Mouse (Mus musculus): ENCODE results near the gene Efcab11. TPM values are rescaled to one million over a fixed set of nuclear protein-coding genes. Genes with fewer than 3 reads are reported as not detected.

The Efcab11 gene
- total RNA-seq, 2 experiments from 2014 or later: not detected

GRCm38 (mm10) chr12:99752986-99753385 lies 131.3 kb downstream of the Efcab11 start:
- no peak for DNase-seq

DNA sequence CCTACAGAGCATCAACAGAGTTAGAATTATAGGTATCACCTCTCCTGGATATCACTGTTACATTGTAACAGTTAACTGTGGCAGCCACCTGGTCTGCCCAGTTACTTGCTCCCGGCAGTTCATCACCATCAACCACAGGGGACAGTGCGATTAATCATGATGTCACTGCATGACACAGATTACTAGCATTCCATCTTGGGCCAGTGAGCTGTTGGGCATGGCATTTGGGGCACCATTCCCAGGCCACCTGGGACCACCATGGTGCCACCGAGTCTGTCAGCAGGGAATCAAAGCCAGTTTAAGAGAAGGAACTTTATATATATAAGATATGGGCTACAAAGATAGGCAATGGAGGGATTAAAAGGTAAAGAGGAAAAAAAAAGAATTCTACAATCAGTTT lies 134.8 kb downstream of the Efcab11 start:
- DNase-seq: no peak

DNA sequence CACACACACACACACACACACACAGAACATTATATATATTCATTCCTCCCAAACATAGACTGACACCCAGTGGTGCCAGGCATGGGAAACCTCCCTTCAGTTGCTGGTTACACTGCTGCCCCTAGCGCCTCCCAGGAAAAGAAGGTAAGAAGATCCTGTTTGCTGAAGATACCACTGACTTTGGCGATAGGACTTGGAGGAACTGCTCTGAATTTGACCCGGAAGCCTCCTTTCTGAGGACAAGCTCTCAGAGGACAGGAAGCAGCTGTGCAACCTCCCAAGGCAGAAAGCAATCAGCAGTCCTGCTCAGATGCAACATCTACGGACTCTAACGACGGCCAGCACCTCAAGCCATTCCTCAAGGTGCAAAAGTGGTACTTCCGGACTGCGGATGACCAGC lies 142.6 kb downstream of the Efcab11 start:
- peak; percentile 5 for DNase-seq

DNA sequence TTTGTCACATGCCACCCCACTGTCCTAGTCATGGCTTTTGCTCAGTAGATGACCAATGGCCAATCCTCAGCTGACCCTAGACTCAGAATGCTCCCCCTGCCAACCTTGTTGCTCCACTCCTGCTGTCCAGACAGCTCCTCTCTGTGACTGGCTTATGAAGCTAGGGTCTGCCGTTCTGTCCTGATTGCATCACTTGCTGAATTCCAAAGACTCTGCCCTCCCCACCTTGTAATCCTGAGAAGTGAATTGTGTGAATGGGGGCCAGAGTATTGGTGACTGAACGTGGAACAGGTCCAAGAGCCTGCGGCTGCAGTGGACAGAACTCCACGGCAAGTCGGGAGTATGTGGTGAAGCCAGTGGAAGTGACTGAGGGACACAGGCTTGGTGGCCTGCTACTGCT lies 145.0 kb downstream of the Efcab11 start:
- peak; percentile 3 for DNase-seq

- peak; percentile 1 for DNase-seq
These were observed 146.0 kb downstream of the Efcab11 start for GRCm38 (mm10) chr12:99738256-99738655.

DNA sequence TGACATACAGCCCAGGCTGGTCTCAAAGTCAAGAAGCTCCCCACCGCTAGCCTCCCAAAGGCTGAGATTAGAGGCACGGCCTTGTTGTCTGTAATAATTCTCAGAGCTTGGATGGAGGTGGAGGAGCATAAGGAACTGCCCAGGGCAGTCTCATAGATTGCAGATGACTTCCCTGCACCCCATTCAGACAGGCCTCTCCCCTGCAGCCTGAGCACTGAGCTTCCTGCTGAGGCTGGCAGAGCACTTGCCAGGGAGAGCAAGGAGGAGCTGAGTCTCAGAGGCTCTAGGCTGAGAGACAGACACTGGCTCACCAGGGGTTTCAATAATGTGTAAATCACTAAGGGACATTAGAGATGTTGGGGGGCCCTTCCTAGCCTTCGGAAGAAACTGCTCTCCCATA lies 147.3 kb downstream of the Efcab11 start:
- peak; percentile 2 for DNase-seq

DNA sequence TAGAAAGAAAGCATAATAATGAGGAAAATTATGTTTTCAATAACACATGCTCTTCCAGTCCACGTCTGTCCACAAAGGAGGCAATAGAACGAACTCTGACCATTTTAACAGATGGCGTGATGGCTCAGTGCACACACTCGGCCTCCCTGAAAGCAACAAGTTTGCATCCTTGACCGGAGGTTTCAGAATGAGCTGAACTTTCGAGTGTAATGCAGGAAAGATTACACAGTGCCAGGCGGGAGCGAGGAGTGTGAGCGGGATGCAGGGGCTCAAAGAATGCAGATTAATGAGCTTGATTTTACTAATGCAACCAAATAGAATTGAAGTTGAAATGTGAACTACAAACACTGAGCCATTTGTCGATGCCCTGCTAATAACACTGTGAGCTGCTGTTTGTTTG lies 149.1 kb downstream of the Efcab11 start:
- peak; percentile 3 for DNase-seq

DNA sequence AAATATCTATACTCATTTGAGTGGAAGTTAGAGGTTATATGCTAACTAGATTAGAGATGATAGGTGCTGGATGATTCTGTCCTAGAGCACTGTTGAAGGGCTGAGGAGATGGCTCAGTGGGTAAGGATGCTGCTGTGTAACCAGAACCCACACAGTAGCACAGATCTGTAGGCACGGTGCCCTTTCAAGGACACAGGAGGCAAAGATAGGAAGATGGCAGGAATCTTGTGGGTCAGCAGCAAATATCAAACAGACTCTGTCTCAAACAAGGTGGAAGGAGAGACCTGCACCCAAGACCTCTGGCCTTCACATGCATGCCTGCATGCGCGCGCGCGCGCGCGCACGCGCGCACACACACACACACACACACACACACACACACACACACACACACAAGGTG lies 160.0 kb downstream of the Efcab11 start:
- DNase-seq: no peak

DNA sequence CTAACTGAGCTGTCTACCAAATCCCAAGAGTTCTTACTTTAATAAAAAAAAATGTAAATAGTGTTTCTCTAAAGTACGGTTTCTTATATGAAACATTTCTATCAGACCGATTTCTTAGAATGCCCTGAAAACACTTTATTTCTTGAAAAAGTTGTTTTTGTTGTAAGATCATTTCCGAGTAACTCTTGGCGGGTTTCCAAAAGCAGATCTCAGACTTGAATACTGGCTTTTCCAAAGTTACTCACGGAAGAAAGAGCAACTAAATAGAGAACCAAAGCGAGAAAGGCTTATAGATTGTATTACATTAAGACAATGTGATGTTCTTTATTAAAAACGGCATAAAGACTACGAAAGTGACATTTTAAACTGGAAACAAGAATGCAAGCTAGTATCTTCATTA lies 160.4 kb downstream of the Efcab11 start:
- no peak for DNase-seq

GRCm38 (mm10) chr12:99721318-99721717 lies 162.9 kb downstream of the Efcab11 start:
- peak; percentile 46 for DNase-seq

- DNase-seq: no peak
These were observed 164.5 kb downstream of the Efcab11 start for GRCm38 (mm10) chr12:99719777-99720176.

GRCm38 (mm10) chr12:99718161-99718560 lies 166.1 kb downstream of the Efcab11 start:
- DNase-seq: no peak

DNA sequence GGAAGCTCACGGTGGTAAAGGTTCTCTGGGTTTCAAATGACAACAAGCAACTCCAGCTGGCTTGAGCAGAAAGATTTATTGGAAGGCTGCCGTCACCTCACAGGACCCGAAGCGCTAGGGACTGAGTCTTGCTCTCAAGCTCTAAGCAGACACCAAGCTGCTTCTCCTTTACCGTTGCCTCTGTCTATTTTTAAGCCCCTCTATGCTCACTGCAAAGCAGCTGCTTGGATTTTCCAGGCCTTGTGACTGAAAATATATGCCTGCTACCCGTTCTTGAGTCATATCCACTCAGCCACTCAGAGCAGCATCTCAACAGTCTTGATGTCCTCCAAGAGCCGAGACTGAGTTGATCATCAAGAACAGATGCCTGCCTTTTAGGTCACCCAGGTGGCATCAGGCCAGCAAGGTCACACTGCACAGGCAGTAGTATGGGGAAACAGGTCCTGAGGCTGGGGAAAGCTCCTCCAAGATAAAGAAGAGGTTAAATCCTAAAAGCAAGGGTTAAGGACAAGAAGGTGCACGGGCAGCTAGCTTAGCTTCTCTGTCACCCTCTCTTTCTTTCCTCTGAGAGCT lies 168.1 kb downstream of the Efcab11 start:
- peak; percentile 83 for DNase-seq

DNA sequence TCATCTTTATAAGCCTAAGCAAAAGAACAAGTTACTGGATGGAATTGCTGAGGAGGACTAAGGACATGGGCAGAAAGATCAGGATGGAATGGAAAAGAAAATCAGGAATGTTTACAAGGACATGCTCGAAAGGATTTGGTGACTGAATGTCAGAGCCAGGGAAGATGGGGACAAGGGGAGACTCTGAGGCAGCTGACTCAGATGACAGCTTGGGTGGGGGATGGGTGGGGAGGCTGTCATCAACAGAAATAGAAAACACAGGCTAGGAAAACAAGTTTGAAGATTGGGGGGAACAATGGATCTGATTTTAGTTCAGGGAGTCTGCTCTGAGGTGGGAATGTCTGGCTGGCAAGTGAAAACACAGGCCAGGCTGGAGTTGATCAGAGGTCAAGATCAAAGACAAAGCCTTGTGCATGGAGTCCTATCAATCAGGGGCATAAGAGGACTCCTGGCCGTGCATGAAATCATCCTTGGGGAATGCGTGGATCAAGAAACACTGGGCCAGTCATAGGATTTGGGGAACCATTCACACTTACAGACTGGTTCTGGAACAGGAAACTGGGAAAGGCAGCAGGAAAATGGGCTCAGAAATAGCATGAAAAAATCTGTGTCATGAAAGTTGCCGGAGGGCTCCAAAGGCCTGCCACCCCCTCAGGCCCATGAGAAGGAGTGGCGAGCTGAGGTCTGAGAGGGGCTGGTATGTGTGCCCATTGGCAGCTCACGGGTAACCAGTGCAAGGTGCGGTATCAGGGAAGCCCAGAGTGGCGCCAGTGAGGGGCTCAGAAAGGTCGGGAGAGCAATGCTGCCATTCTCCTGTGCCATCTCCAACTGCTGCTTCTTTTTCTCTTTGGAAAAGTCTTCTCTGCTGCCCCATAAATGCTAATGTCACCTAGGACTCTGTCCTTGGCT lies 168.9 kb downstream of the Efcab11 start:
- DNase-seq: no peak

- DNase-seq: no peak
These were observed 172.0 kb downstream of the Efcab11 start for GRCm38 (mm10) chr12:99712214-99712613.

- DNase-seq: peak; percentile 69
These were observed 182.0 kb downstream of the Efcab11 start for GRCm38 (mm10) chr12:99702248-99702647.

DNA sequence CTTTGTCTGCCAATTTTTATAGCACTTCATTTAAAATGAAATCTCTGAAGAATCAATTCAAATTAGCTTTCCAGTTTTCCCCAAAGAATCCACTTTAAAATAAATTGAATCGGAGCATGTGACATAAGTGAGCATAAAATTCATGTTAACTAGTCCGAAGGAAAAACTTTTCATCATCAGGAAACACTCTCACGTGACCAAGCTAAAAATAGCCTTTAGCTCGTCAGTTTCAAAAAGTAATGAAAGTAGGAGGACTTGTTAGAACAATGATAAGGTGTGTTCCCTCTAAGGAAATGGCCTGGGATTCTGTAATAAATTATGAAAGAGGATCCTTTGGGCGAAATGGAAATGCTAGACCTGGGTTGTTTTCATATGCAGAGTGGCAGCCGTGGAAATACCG lies 183.9 kb downstream of the Efcab11 start:
- no peak for DNase-seq

- no peak for DNase-seq
These were observed 184.7 kb downstream of the Efcab11 start for GRCm38 (mm10) chr12:99699379-99700023.

- DNase-seq: no peak
These were observed 190.2 kb downstream of the Efcab11 start for GRCm38 (mm10) chr12:99694066-99694465.

DNA sequence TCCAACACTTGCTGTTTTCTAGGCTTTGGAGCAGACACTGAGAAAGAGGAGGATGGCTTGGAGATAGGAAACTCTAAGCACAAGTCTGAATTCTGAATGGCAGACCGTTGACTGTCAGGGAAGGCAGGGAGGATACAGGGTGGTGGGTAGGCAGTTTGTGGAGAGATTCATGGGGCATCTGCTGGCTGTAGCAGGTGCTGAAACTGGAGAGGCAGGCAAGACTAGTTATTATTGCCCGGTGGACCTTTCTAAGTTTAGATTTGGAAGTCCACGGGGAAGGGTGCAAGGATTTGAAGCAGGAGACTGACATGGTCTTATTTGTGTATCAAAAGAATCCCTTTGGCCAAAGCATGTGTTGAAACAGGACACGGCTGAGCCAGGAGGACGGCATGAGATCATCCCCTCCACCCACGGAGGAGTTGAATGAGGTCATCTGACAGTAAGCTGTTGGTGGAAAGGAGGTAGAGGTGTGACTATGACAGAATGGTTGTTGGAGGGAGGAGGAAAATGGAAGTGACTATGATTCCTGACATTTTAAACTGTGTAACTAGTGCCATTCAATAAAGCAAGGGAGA lies 197.7 kb downstream of the Efcab11 start:
- peak; percentile 73 for DNase-seq

GRCm38 (mm10) chr12:99685451-99686100 lies 198.7 kb downstream of the Efcab11 start:
- DNase-seq: no peak

DNA sequence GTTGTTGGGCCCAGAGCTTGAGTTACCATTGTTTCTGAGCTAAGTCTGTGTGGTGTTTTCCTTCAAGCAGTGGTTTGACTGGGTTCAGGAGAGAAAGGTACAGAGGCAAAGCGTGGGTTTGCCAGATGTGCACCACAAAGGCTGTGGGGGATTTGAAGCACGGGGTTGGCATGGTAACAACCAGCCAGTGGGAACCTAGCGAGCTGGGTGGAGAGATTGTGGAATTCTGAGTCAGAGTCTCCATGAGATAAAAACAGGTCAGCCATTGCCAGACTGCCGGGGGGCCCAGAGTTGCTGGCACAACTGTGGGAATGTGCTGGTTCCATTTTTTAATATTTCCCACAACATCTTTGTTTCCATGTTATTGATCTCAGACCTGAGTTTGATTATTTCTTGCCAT lies 202.6 kb downstream of the Efcab11 start:
- DNase-seq: no peak
